Mouse (Mus musculus): ENCODE data around the gene Rfc1. TPM values are rescaled to one million over a fixed set of nuclear protein-coding genes. Genes with fewer than 3 reads are reported as not detected.

Rfc1 gene
- total RNA-seq (2017), result 120 and 132 TPM in 2 replicates

- peak; percentile 90 for ATAC-seq (ENCODE audit: extremely low read depth, insufficient number of reproducible peaks, low FRiP score, poor library complexity, severe bottlenecking)
Measured at GRCm38 (mm10) chr5:65335298-65336074, at the start of gene Rfc1. Gene Rfc1 (minus strand): TSS chr5:65335670.

- no peak for ATAC-seq (ENCODE audit: extremely low read depth, insufficient number of reproducible peaks, low FRiP score, poor library complexity, severe bottlenecking)
Measured at GRCm38 (mm10) chr5:65374746-65375145, 39.3 kb upstream of the Rfc1 start.

- ATAC-seq (ENCODE audit: extremely low read depth, insufficient number of reproducible peaks, low FRiP score, poor library complexity, severe bottlenecking), result no peak
Measured at GRCm38 (mm10) chr5:65371551-65371950, 36.1 kb upstream of the Rfc1 start.

- no peak for ATAC-seq (ENCODE audit: extremely low read depth, insufficient number of reproducible peaks, low FRiP score, poor library complexity, severe bottlenecking)
Measured at GRCm38 (mm10) chr5:65367837-65368236, 32.4 kb upstream of the Rfc1 start.

GRCm38 (mm10) chr5:65357771-65358170, 22.3 kb upstream of the Rfc1 start:
- ATAC-seq (ENCODE audit: extremely low read depth, insufficient number of reproducible peaks, low FRiP score, poor library complexity, severe bottlenecking), result no peak

- 0 out of 2 replicates have a peak, but pooled peaks have one; percentile 48 for ATAC-seq (ENCODE audit: extremely low read depth, insufficient number of reproducible peaks, low FRiP score, poor library complexity, severe bottlenecking)
Measured at GRCm38 (mm10) chr5:65356851-65357250, 21.4 kb upstream of the Rfc1 start.

- peak; percentile 30; the same call in 1 of the 2 replicates for ATAC-seq (ENCODE audit: extremely low read depth, insufficient number of reproducible peaks, low FRiP score, poor library complexity, severe bottlenecking)
Measured at GRCm38 (mm10) chr5:65354985-65355384, 19.5 kb upstream of the Rfc1 start.

GRCm38 (mm10) chr5:65354097-65354496, 18.6 kb upstream of the Rfc1 start:
- ATAC-seq (ENCODE audit: extremely low read depth, insufficient number of reproducible peaks, low FRiP score, poor library complexity, severe bottlenecking), result no peak

- no peak for ATAC-seq (ENCODE audit: extremely low read depth, insufficient number of reproducible peaks, low FRiP score, poor library complexity, severe bottlenecking)
Measured at GRCm38 (mm10) chr5:65350508-65350907, 15.0 kb upstream of the Rfc1 start.

GRCm38 (mm10) chr5:65348168-65348567, 12.7 kb upstream of the Rfc1 start, which contains the start of gene Klb:
Gene Klb (plus strand): TSS chr5:65348314.
- ATAC-seq (ENCODE audit: extremely low read depth, insufficient number of reproducible peaks, low FRiP score, poor library complexity, severe bottlenecking), result no peak

- no peak for ATAC-seq (ENCODE audit: extremely low read depth, insufficient number of reproducible peaks, low FRiP score, poor library complexity, severe bottlenecking)
Measured at GRCm38 (mm10) chr5:65340167-65340566, 4.7 kb upstream of the Rfc1 start.

- no peak for ATAC-seq (ENCODE audit: extremely low read depth, insufficient number of reproducible peaks, low FRiP score, poor library complexity, severe bottlenecking)
Measured at GRCm38 (mm10) chr5:65338394-65338793, 2.9 kb upstream of the Rfc1 start.

GRCm38 (mm10) chr5:65336075-65336355, 545 bp upstream of the Rfc1 start:
- no peak for ATAC-seq (ENCODE audit: extremely low read depth, insufficient number of reproducible peaks, low FRiP score, poor library complexity, severe bottlenecking)

- no peak for ATAC-seq (ENCODE audit: extremely low read depth, insufficient number of reproducible peaks, low FRiP score, poor library complexity, severe bottlenecking)
Measured at GRCm38 (mm10) chr5:65334788-65335187, 682 bp downstream of the Rfc1 start.

- peak; percentile 33; the same call in 1 of the 2 replicates for ATAC-seq (ENCODE audit: extremely low read depth, insufficient number of reproducible peaks, low FRiP score, poor library complexity, severe bottlenecking)
Measured at GRCm38 (mm10) chr5:65329971-65330370, 5.5 kb downstream of the Rfc1 start.

- ATAC-seq (ENCODE audit: extremely low read depth, insufficient number of reproducible peaks, low FRiP score, poor library complexity, severe bottlenecking), result peak; percentile 44
Measured at GRCm38 (mm10) chr5:65326212-65326611, 9.3 kb downstream of the Rfc1 start.

- no peak for ATAC-seq (ENCODE audit: extremely low read depth, insufficient number of reproducible peaks, low FRiP score, poor library complexity, severe bottlenecking)
Measured at GRCm38 (mm10) chr5:65324758-65325355, 10.6 kb downstream of the Rfc1 start.

GRCm38 (mm10) chr5:65324271-65324670, 11.2 kb downstream of the Rfc1 start:
- ATAC-seq (ENCODE audit: extremely low read depth, insufficient number of reproducible peaks, low FRiP score, poor library complexity, severe bottlenecking), result no peak

- peak; percentile 88 for ATAC-seq (ENCODE audit: extremely low read depth, insufficient number of reproducible peaks, low FRiP score, poor library complexity, severe bottlenecking)
Measured at GRCm38 (mm10) chr5:65322165-65322564, 13.3 kb downstream of the Rfc1 start.

- ATAC-seq (ENCODE audit: extremely low read depth, insufficient number of reproducible peaks, low FRiP score, poor library complexity, severe bottlenecking), result no peak
Measured at GRCm38 (mm10) chr5:65319176-65319575, 16.3 kb downstream of the Rfc1 start.
